Mouse (Mus musculus) kidney, adult 2 months (tissue): ENCODE data around the gene Bpifa6. TPM values are rescaled to one million over a fixed set of nuclear protein-coding genes. Genes with fewer than 3 reads are reported as not detected.

Experiments used
- DNase-seq: peaks from one replicate; pipeline ENCODE4 v3.0.0; 2021
- H3K27ac ChIP-seq: fragments of 200-500 bp; 2 replicates; pipeline ENCODE4 v1.5.1; 2012; ENCODE audit warnings: low read depth, low read length, control low read depth, inconsistent platforms; ENCODE audit not compliant: insufficient read depth
- H3K27me3 ChIP-seq: fragments of 200-500 bp; replicated peaks from 2 replicates; pipeline ENCODE4 v1.6.1; 2012; ENCODE audit warnings: mild to moderate bottlenecking, moderate library complexity, low read length, inconsistent platforms; ENCODE audit not compliant: control insufficient read depth, insufficient read depth
- H3K36me3 ChIP-seq: fragments of 200-500 bp; 2 replicates; pipeline ENCODE4 v1.6.1; 2012; ENCODE audit warnings: mild to moderate bottlenecking, moderate library complexity, low read length, inconsistent platforms; ENCODE audit not compliant: control insufficient read depth, insufficient read depth
- H3K4me1 ChIP-seq: fragments of 200-500 bp; 2 replicates; pipeline ENCODE4 v1.6.1; 2011; ENCODE audit warnings: low read length; ENCODE audit not compliant: control insufficient read depth, insufficient read depth
- H3K4me3 ChIP-seq: fragments of 200-500 bp; 2 replicates; pipeline ENCODE4 v1.5.1; 2011; ENCODE audit warnings: mild to moderate bottlenecking, low read depth, low read length, control low read depth; ENCODE audit not compliant: insufficient read depth
- CTCF ChIP-seq: fragments of 200-500 bp; conservative IDR thresholded peaks from 2 replicates; pipeline ENCODE4 v1.5.1; 2011; ENCODE audit warnings: low read depth, mild to moderate bottlenecking, control low read depth, low read length, moderate library complexity, mixed read lengths; ENCODE audit not compliant: insufficient read depth, insufficient read length
- POLR2A ChIP-seq: fragments of 200-500 bp; IDR thresholded peaks from one replicate; pipeline ENCODE4 v1.6.1; 2011; ENCODE audit warnings: low read depth, low read length, control low read depth
- WGBS: fragments of 180-500 bp; shearing (Covaris S2); methylation state at CpG from one replicate; pipeline ENCODE4 v1.1.7; 2018; 5-methylcytosine and 5-hydroxymethylcytosine counted together
- polyA plus RNA-seq: library from polyadenylated mRNA; depleted of rRNA; stranded (reverse); fragments of >200 nt; gene quantifications from 2 replicates; pipeline ENCODE4 v1.2.3, GENCODE M21; 2012

Gene Bpifa6
- polyA plus RNA-seq, 1 experiment: not detected

- Histone ChIP-seq H3K27me3 (no peaks in the 10 kb centered on the region), H3K27ac (no peak overlapping the region), H3K4me3 (no peak overlapping the region), H3K36me3 (no peaks in the 10 kb centered on the region), H3K4me1 (no peaks in the 10 kb centered on the region)
- TF ChIP-seq CTCF (peak; percentile 54), POLR2A (no peak)
- 28% methylated on average over 6 of the region's 6 CpGs for WGBS
- DNase-seq: peak; percentile 47
Measured at GRCm38 (mm10) chr2:153952897-153953296, 21.8 kb upstream of the Bpifa6 start.

- H3K4me3 ChIP-seq: no peak overlapping the region
- 7% methylated on average over 6 of the region's 6 CpGs for WGBS
- peak; percentile 55 for TF ChIP-seq CTCF
- TF ChIP-seq POLR2A: no peak
- H3K27me3 ChIP-seq: no peaks in the 10 kb centered on the region
- H3K27ac ChIP-seq: no peak overlapping the region
- no peaks in the 10 kb centered on the region for H3K4me1 ChIP-seq
- H3K36me3 ChIP-seq: no peaks in the 10 kb centered on the region
- DNase-seq: peak; percentile 11
Measured at GRCm38 (mm10) chr2:153953836-153954235, 20.9 kb upstream of the Bpifa6 start.

- WGBS: 64% methylated on average over 4 of the region's 4 CpGs
- no peaks in the 10 kb centered on the region for H3K36me3 ChIP-seq
- no peaks in the 10 kb centered on the region for H3K27me3 ChIP-seq
- TF ChIP-seq POLR2A (no peak), CTCF (no peak)
- H3K27ac ChIP-seq: no peak overlapping the region
- no peaks in the 10 kb centered on the region for H3K4me1 ChIP-seq
- no peak for DNase-seq
- no peak overlapping the region for H3K4me3 ChIP-seq
Measured at GRCm38 (mm10) chr2:153962821-153963331, 11.9 kb upstream of the Bpifa6 start.

- no peak overlapping the region for H3K4me3 ChIP-seq
- no peaks in the 10 kb centered on the region for H3K27me3 ChIP-seq
- DNase-seq: no peak
- TF ChIP-seq CTCF: no peak
- TF ChIP-seq POLR2A: no peak
- H3K36me3 ChIP-seq: no peaks in the 10 kb centered on the region
- H3K4me1 ChIP-seq: no peaks in the 10 kb centered on the region
- H3K27ac ChIP-seq: no peak overlapping the region
- 100% methylated on average over 1 of the region's 1 CpGs for WGBS
Measured at GRCm38 (mm10) chr2:153963334-153963733, 11.4 kb upstream of the Bpifa6 start.

GRCm38 (mm10) chr2:153970221-153970620, 4.5 kb upstream of the Bpifa6 start:
- no peak for DNase-seq
- WGBS: 86% methylated on average over 5 of the region's 5 CpGs
- TF ChIP-seq POLR2A (no peak), CTCF (no peak)
- Histone ChIP-seq H3K4me3 (no peak overlapping the region), H3K4me1 (no peaks in the 10 kb centered on the region), H3K36me3 (no peaks in the 10 kb centered on the region), H3K27me3 (no peaks in the 10 kb centered on the region), H3K27ac (no peak overlapping the region)

- peak; percentile 81 for DNase-seq
- no peak overlapping the region for H3K4me3 ChIP-seq
- no peaks in the 10 kb centered on the region for H3K4me1 ChIP-seq
- no peaks in the 10 kb centered on the region for H3K36me3 ChIP-seq
- H3K27me3 ChIP-seq: no peaks in the 10 kb centered on the region
- H3K27ac ChIP-seq: no peak overlapping the region
- TF ChIP-seq CTCF: peak; percentile 94
- TF ChIP-seq POLR2A: no peak
- WGBS: 7% methylated on average over 7 of the region's 7 CpGs
Measured at GRCm38 (mm10) chr2:153995770-153996169, 21.0 kb downstream of the Bpifa6 start.

- no peak for DNase-seq
- no peaks in the 10 kb centered on the region for H3K4me1 ChIP-seq
- no peak overlapping the region for H3K27ac ChIP-seq
- no peaks in the 10 kb centered on the region for H3K27me3 ChIP-seq
- 68% methylated on average over 3 of the region's 3 CpGs for WGBS
- no peak overlapping the region for H3K4me3 ChIP-seq
- no peak for TF ChIP-seq POLR2A
- TF ChIP-seq CTCF: no peak
- no peaks in the 10 kb centered on the region for H3K36me3 ChIP-seq
Measured at GRCm38 (mm10) chr2:154000501-154000900, 25.8 kb downstream of the Bpifa6 start.
